15 mouse cellular contexts compared by ENCODE assay signal in genomic region chr8:114816949-114817348, GRCm38 (mm10).
A peak's percentile ranks its signal among the peaks of the same experiment; 100 is the strongest.
DNase-seq lines count a peak whose midpoint lies in the region; ATAC-seq lines count a peak whose summit lies in the region.
"Had no signal": no experiment of that assay in that cellular context is flagged by ENCODE, and none has a peak within 500 bp of the region (broad histone marks: within the 10 kb centered on the region; RNA-seq: fewer than 3 reads in every experiment).

No protein-coding gene starts in this region.

- H3K27ac ChIP-seq in heart, embryonic 16.5 days (ENCODE audit: low read length): no peak overlapping the region; the same call in 1 of the 2 replicates
- no peak overlapping the region for H3K27ac ChIP-seq in midbrain, embryonic 11.5 days (ENCODE audit: low read depth, low read length)
- H3K27ac ChIP-seq in midbrain, embryonic 14.5 days (replicated peaks; ENCODE audit: low read depth, low read length): no peak overlapping the region
- H3K27ac ChIP-seq: liver, embryonic 13.5 days; midbrain, embryonic 13.5 days had no signal

- no peaks in the 10 kb centered on the region for H3K9me3 ChIP-seq in heart, embryonic 16.5 days (replicated peaks; ENCODE audit: control insufficient read depth, low read length)
- no peaks in the 10 kb centered on the region for H3K9me3 ChIP-seq in midbrain, embryonic 11.5 days (ENCODE audit: control insufficient read depth, low read length)
- H3K9me3 ChIP-seq in midbrain, embryonic 14.5 days (ENCODE audit: control insufficient read depth, low read length): no peaks in the 10 kb centered on the region
- H3K9me3 ChIP-seq: liver, embryonic 13.5 days; midbrain, embryonic 13.5 days had no signal

- 0 out of 2 replicates have a peak, but pooled peaks have one; percentile 9 for ATAC-seq in heart, embryonic 16.5 days (replicated peaks; ENCODE audit: extremely low read depth, insufficient read depth, low FRiP score)
- 0 out of 2 replicates have a peak, but pooled peaks have one; percentile 27 for ATAC-seq in midbrain, embryonic 11.5 days (ENCODE audit: low FRiP score)
- ATAC-seq in midbrain, embryonic 14.5 days (ENCODE audit: low FRiP score, low TSS enrichment): no peak
- ATAC-seq: forebrain, embryonic 14.5 days; midbrain, embryonic 13.5 days had no signal

- H3K4me3 ChIP-seq in heart, embryonic 16.5 days (ENCODE audit: low read length): no peak overlapping the region
- H3K4me3 ChIP-seq in midbrain, embryonic 11.5 days (ENCODE audit: low read depth, low read length): no peak overlapping the region
- no peak overlapping the region for H3K4me3 ChIP-seq in midbrain, embryonic 14.5 days (replicated peaks; ENCODE audit: low read depth, low read length)
- H3K4me3 ChIP-seq: liver, embryonic 13.5 days; midbrain, embryonic 13.5 days had no signal

- intact Hi-C loops in heart, postnatal 25 days (cut with DNase I): no loop called here

- H3K36me3 ChIP-seq in heart, embryonic 16.5 days (ENCODE audit: control insufficient read depth, insufficient read depth): no peaks in the 10 kb centered on the region
- no peaks in the 10 kb centered on the region for H3K36me3 ChIP-seq in midbrain, embryonic 11.5 days (ENCODE audit: control insufficient read depth, insufficient read depth, low read length)
- no peaks in the 10 kb centered on the region for H3K36me3 ChIP-seq in midbrain, embryonic 14.5 days (ENCODE audit: control insufficient read depth, insufficient read depth, low read length)
- H3K36me3 ChIP-seq: liver, embryonic 13.5 days; midbrain, embryonic 13.5 days had no signal

- WGBS in heart, embryonic 16.5 days: 47% methylated on average over 4 of the region's 4 CpGs
- 25% methylated on average over 4 of the region's 4 CpGs for WGBS in midbrain, embryonic 11.5 days
- WGBS in midbrain, embryonic 14.5 days: 17% methylated on average over 4 of the region's 4 CpGs

- no peak overlapping the region for H3K4me2 ChIP-seq in heart, embryonic 16.5 days (ENCODE audit: low read depth, low read length)
- H3K4me2 ChIP-seq in midbrain, embryonic 11.5 days: no peak overlapping the region
- H3K4me2 ChIP-seq in midbrain, embryonic 14.5 days (ENCODE audit: low read length): no peak overlapping the region
- H3K4me2 ChIP-seq: liver, embryonic 13.5 days; midbrain, embryonic 13.5 days had no signal

- no peak for DNase-seq in heart, postnatal 25 days (ENCODE audit: low spot score)
- DNase-seq in midbrain, embryonic 11.5 days (ENCODE audit: low spot score, missing footprints): peak; percentile 89
- no peak for DNase-seq in midbrain, embryonic 14.5 days
- DNase-seq in R1 (ENCODE audit: low read depth, low spot score): peak; percentile 29
- DNase-seq in embryo, embryonic 9.5 days (ENCODE audit: extremely low spot score): peak; percentile 16
- no peak for DNase-seq in B cell, adult 2 months
- DNase-seq in ovary, adult 18-20 months (ENCODE audit: low spot score): no peak
- DNase-seq: cerebellum, adult 8-10 months; kidney, postnatal 10 days; liver, embryonic 13.5 days; lung, postnatal 14 days; right cerebral cortex, postnatal 14 days had no signal

- no peaks in the 10 kb centered on the region for H3K27me3 ChIP-seq in heart, embryonic 16.5 days (ENCODE audit: control insufficient read depth, insufficient read depth, low read length)
- no peaks in the 10 kb centered on the region for H3K27me3 ChIP-seq in midbrain, embryonic 11.5 days (ENCODE audit: control insufficient read depth, insufficient read depth, low read length)
- no peaks in the 10 kb centered on the region for H3K27me3 ChIP-seq in midbrain, embryonic 14.5 days (ENCODE audit: control insufficient read depth, insufficient read depth, low read length)
- H3K27me3 ChIP-seq: liver, embryonic 13.5 days; midbrain, embryonic 13.5 days had no signal

- peaks cover 21% of the 10 kb centered on the region for H3K4me1 ChIP-seq in heart, embryonic 16.5 days (ENCODE audit: control insufficient read depth, insufficient read depth, low read length)
- H3K4me1 ChIP-seq in midbrain, embryonic 11.5 days (ENCODE audit: control insufficient read depth, insufficient read depth, low read length): peaks cover 3% of the 10 kb centered on the region
- no peaks in the 10 kb centered on the region for H3K4me1 ChIP-seq in midbrain, embryonic 14.5 days (ENCODE audit: control insufficient read depth, insufficient read depth, low read length)

- H3K9ac ChIP-seq in heart, embryonic 16.5 days (ENCODE audit: low read length): no peak overlapping the region
- H3K9ac ChIP-seq in midbrain, embryonic 11.5 days (ENCODE audit: low read length): no peak overlapping the region
- H3K9ac ChIP-seq in midbrain, embryonic 14.5 days (replicated peaks; ENCODE audit: low read length): no peak overlapping the region
- H3K9ac ChIP-seq: liver, embryonic 13.5 days; midbrain, embryonic 13.5 days had no signal

Comparison
In these comparisons a context has a peak if more than half of its experiments do, and no peak if none do; other contexts are left out.
1. DNase-seq: peak in midbrain, embryonic 11.5 days (single experiment), R1 (single experiment) and embryo, embryonic 9.5 days (single experiment); none in heart, postnatal 25 days (single experiment), midbrain, embryonic 14.5 days (single experiment), B cell, adult 2 months (0 of 2) and ovary, adult 18-20 months (single experiment).